Mouse (Mus musculus): ENCODE data around the gene Psmb4. TPM values are rescaled to one million over a fixed set of nuclear protein-coding genes. Genes with fewer than 3 reads are reported as not detected.

The Psmb4 gene
- polyA plus RNA-seq, 1 experiment from 2014 or later = 330 TPM

- H3K4me3 ChIP-seq (replicated peaks) = no peak overlapping the region
- H3K27ac ChIP-seq = no peak overlapping the region
- ATAC-seq (ENCODE audit: insufficient number of reproducible peaks, insufficient read depth, low FRiP score, low TSS enrichment, low read depth) = no peak
- H3K36me3 ChIP-seq = no peaks in the 10 kb centered on the region
- no peaks in the 10 kb centered on the region for H3K4me1 ChIP-seq (replicated peaks)
- no peaks in the 10 kb centered on the region for H3K27me3 ChIP-seq
- H3K9ac ChIP-seq (replicated peaks) = no peak overlapping the region
- 23% methylated on average over 7 of the region's 7 CpGs for WGBS
- no peak overlapping the region for H3K4me2 ChIP-seq
- no peaks in the 10 kb centered on the region for H3K9me3 ChIP-seq
These were observed 16.0 kb upstream of the Psmb4 start for GRCm38 (mm10) chr3:94902747-94903146.

- WGBS = 72% methylated on average over 3 of the region's 3 CpGs
These were observed 7.3 kb upstream of the Psmb4 start for GRCm38 (mm10) chr3:94894076-94894475.

DNA sequence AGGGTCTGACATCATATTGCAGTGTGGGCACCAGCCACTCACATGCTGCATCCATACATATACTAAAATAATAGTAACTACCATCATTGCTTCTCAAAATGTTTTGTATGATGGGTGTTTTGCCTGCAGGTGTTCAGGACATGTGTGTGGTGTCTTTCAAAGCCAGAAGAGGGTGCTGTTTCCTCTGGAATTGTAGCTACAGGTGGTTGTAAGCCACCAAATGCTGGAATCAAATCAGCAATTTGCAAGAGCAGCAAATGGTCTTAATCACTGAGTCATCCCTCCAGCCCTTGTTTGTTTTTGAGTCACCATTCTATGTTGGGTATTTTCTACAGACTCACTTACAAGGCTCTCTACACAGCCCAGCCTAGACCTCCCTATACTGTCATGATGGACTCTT, 1.8 kb upstream of the Psmb4 start:
- Histone ChIP-seq H3K36me3 (peaks cover 20% of the 10 kb centered on the region), H3K9ac (replicated peaks) (no peak overlapping the region), H3K27ac (no peak overlapping the region), H3K4me1 (replicated peaks) (peaks cover 11% of the 10 kb centered on the region), H3K27me3 (no peaks in the 10 kb centered on the region), H3K4me3 (replicated peaks) (no peak overlapping the region), H3K9me3 (no peaks in the 10 kb centered on the region), H3K4me2 (no peak overlapping the region)
- no peak for ATAC-seq (ENCODE audit: insufficient number of reproducible peaks, insufficient read depth, low FRiP score, low TSS enrichment, low read depth)

More at GRCm38 (mm10) chr3:94894076-94894475, 7.3 kb upstream of the Psmb4 start:
- ATAC-seq (ENCODE audit: insufficient number of reproducible peaks, insufficient read depth, low FRiP score, low TSS enrichment, low read depth) = no peak
- Histone ChIP-seq H3K27me3 (no peaks in the 10 kb centered on the region), H3K9me3 (no peaks in the 10 kb centered on the region), H3K4me3 (replicated peaks) (no peak overlapping the region), H3K9ac (replicated peaks) (no peak overlapping the region), H3K27ac (no peak overlapping the region), H3K4me1 (replicated peaks) (no peaks in the 10 kb centered on the region), H3K36me3 (no peaks in the 10 kb centered on the region), H3K4me2 (no peak overlapping the region)

DNA sequence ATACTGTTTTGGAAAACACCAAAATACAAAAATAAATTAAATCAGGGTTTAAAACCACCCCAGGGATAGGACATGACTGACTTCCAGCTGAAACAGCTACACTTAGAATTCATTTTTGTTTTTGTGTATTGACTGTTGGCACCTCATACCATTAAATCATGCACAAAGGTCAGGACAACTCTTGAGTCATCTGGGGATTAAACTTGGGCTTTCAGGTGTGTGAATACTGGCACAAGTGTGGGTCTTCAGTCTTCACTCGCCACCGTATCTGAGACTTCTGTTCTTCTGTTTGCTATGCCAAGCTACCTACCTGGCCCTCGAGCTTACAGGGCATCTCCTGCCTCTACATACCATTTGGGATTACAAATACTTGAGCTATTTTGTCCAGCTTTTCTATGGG, 4.2 kb downstream of the Psmb4 start:
- whole genome bisulfite sequencing = 89% methylated on average over 3 of the region's 3 CpGs
- Histone ChIP-seq H3K27ac (no peak overlapping the region), H3K4me1 (replicated peaks) (peaks cover 11% of the 10 kb centered on the region), H3K9ac (replicated peaks) (no peak overlapping the region), H3K9me3 (no peaks in the 10 kb centered on the region), H3K27me3 (no peaks in the 10 kb centered on the region), H3K4me3 (replicated peaks) (no peak overlapping the region), H3K4me2 (no peak overlapping the region), H3K36me3 (peaks cover 80% of the 10 kb centered on the region)
- no peak for ATAC-seq (ENCODE audit: insufficient number of reproducible peaks, insufficient read depth, low FRiP score, low TSS enrichment, low read depth)

DNA sequence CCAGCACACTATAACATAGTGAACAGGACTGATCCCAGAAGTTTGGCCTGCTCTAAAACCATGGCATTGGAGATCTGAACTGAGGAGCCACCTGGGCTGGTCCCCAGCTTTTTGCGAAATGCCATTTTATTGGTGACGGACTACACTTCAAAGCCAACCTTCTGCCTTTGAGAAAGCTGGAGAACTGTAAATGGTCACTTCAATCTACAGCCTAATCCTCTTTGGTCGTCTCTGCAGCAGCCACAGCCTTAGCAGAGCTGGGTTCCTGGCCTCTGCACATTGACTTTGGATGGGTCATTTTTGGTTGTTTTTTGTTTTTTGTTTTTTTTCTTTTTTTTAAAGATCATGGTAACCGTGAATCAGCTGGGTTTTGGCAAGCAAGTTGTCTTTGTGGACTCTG, 4.9 kb downstream of the Psmb4 start:
- H3K27ac ChIP-seq = no peak overlapping the region
- H3K27me3 ChIP-seq = no peaks in the 10 kb centered on the region
- H3K4me1 ChIP-seq (replicated peaks) = peaks cover 8% of the 10 kb centered on the region
- ATAC-seq (ENCODE audit: insufficient number of reproducible peaks, insufficient read depth, low FRiP score, low TSS enrichment, low read depth) = no peak
- no peak overlapping the region for H3K4me2 ChIP-seq
- H3K9me3 ChIP-seq = no peaks in the 10 kb centered on the region
- 65% methylated on average over 4 of the region's 4 CpGs for whole genome bisulfite sequencing
- H3K9ac ChIP-seq (replicated peaks) = no peak overlapping the region
- H3K4me3 ChIP-seq (replicated peaks) = no peak overlapping the region
- H3K36me3 ChIP-seq = peaks cover 87% of the 10 kb centered on the region

- no peak overlapping the region for H3K4me2 ChIP-seq
- peaks cover 99% of the 10 kb centered on the region for H3K36me3 ChIP-seq
- H3K9ac ChIP-seq (replicated peaks) = no peak overlapping the region
- no peaks in the 10 kb centered on the region for H3K9me3 ChIP-seq
- WGBS = 91% methylated on average over 6 of the region's 6 CpGs
- no peaks in the 10 kb centered on the region for H3K4me1 ChIP-seq (replicated peaks)
- no peak overlapping the region for H3K27ac ChIP-seq
- no peak overlapping the region for H3K4me3 ChIP-seq (replicated peaks)
- no peak for ATAC-seq (ENCODE audit: insufficient number of reproducible peaks, insufficient read depth, low FRiP score, low TSS enrichment, low read depth)
- H3K27me3 ChIP-seq = no peaks in the 10 kb centered on the region
These were observed 8.1 kb downstream of the Psmb4 start for GRCm38 (mm10) chr3:94878618-94879017.

GRCm38 (mm10) chr3:94869011-94869410, 17.8 kb downstream of the Psmb4 start:
- Histone ChIP-seq H3K9ac (replicated peaks) (no peak overlapping the region), H3K9me3 (no peaks in the 10 kb centered on the region), H3K4me2 (no peak overlapping the region), H3K36me3 (peaks cover 95% of the 10 kb centered on the region), H3K27me3 (no peaks in the 10 kb centered on the region), H3K4me1 (replicated peaks) (no peaks in the 10 kb centered on the region), H3K27ac (no peak overlapping the region), H3K4me3 (replicated peaks) (no peak overlapping the region)
- 93% methylated on average over 3 of the region's 3 CpGs for WGBS
- ATAC-seq (ENCODE audit: insufficient number of reproducible peaks, insufficient read depth, low FRiP score, low TSS enrichment, low read depth) = no peak

DNA sequence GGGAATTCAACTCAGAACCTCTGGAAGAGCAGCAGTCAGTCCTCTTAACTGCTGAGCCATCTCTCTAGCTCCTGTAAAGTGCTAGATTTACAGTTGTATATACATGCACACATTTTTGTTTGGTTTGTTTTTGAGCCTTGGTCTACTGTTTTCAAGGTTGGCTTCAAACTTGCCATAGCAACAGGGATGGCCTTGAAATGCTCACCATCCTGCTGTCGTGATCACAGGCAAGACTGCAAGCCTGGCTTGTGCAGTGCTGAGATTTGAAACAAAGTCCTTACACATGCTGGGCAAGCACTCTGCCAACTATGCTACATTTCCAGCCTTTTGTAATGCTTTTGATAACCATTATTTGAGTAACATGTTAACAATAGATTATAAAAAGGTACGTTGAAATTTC, 27.3 kb downstream of the Psmb4 start:
- Histone ChIP-seq H3K27me3 (no peaks in the 10 kb centered on the region), H3K9ac (replicated peaks) (no peak overlapping the region), H3K9me3 (no peaks in the 10 kb centered on the region), H3K27ac (no peak overlapping the region), H3K36me3 (peaks cover 90% of the 10 kb centered on the region), H3K4me3 (replicated peaks) (no peak overlapping the region), H3K4me2 (no peak overlapping the region), H3K4me1 (replicated peaks) (no peaks in the 10 kb centered on the region)
- 92% methylated on average over 2 of the region's 2 CpGs for WGBS
- ATAC-seq (ENCODE audit: insufficient number of reproducible peaks, insufficient read depth, low FRiP score, low TSS enrichment, low read depth) = no peak

GRCm38 (mm10) chr3:94852215-94852614, 34.5 kb downstream of the Psmb4 start:
- Histone ChIP-seq H3K9me3 (no peaks in the 10 kb centered on the region), H3K27me3 (no peaks in the 10 kb centered on the region), H3K4me1 (replicated peaks) (0 out of 2 replicates have a peak, but pooled peaks cover 7% of the 10 kb centered on the region), H3K4me2 (no peak overlapping the region), H3K36me3 (peaks cover 35% of the 10 kb centered on the region), H3K4me3 (replicated peaks) (no peak overlapping the region), H3K27ac (no peak overlapping the region), H3K9ac (replicated peaks) (no peak overlapping the region)
- 97% methylated on average over 3 of the region's 3 CpGs for WGBS
- ATAC-seq (ENCODE audit: insufficient number of reproducible peaks, insufficient read depth, low FRiP score, low TSS enrichment, low read depth) = no peak

DNA sequence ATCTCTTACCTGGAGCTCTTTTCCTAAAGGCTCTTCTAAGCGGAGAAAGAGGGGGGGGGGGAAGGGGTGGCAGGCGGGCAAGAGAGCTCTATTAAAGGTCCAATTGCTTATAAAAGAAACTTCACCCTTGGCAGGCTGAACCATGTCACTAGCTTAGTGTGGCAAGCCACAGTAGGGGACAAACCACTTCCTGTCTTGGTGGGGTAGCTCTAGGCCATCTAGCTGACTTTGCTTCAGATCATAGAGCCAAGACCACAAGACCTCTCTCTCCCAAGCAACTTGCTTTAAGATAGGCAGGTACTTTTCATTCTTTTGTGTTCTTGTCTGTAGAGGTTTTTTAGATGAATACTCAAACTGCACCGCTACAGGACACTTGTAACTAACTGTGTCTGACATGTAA, 35.0 kb downstream of the Psmb4 start:
- Histone ChIP-seq H3K4me3 (replicated peaks) (no peak overlapping the region), H3K4me2 (no peak overlapping the region), H3K27me3 (no peaks in the 10 kb centered on the region), H3K36me3 (peaks cover 30% of the 10 kb centered on the region), H3K9ac (replicated peaks) (no peak overlapping the region), H3K27ac (no peak overlapping the region), H3K9me3 (no peaks in the 10 kb centered on the region), H3K4me1 (replicated peaks) (0 out of 2 replicates have a peak, but pooled peaks cover 7% of the 10 kb centered on the region)
- WGBS = 69% methylated on average over 3 of the region's 3 CpGs
- ATAC-seq (ENCODE audit: insufficient number of reproducible peaks, insufficient read depth, low FRiP score, low TSS enrichment, low read depth) = no peak

GRCm38 (mm10) chr3:94849338-94849737, 37.4 kb downstream of the Psmb4 start:
- Histone ChIP-seq H3K27me3 (no peaks in the 10 kb centered on the region), H3K36me3 (peaks cover 7% of the 10 kb centered on the region), H3K4me3 (replicated peaks) (no peak overlapping the region), H3K9me3 (no peaks in the 10 kb centered on the region), H3K4me1 (replicated peaks) (peaks cover 12% of the 10 kb centered on the region), H3K27ac (no peak overlapping the region), H3K9ac (replicated peaks) (no peak overlapping the region), H3K4me2 (no peak overlapping the region)
- 27% methylated on average over 1 of the region's 1 CpGs for WGBS
- ATAC-seq (ENCODE audit: insufficient number of reproducible peaks, insufficient read depth, low FRiP score, low TSS enrichment, low read depth) = no peak

DNA sequence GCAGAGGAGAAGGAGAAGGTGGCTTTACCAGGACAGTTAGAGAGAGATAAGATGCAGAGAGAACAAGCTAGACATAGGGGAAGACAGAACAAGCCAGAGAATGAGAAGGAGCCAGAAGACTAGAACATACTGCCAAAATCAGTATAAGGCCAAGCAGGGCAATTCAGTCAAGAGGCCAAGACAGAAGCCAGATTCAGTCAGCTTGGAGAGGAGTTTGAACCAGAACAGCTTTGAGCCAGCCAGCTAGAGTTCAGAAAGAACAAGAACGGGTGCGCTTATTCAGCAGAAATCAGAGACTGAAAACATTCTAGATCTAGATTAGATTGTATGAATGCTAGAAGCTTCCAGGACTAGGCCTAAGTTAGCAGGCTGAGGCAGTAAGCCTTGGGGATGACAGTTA, 39.4 kb downstream of the Psmb4 start:
- ATAC-seq (ENCODE audit: insufficient number of reproducible peaks, insufficient read depth, low FRiP score, low TSS enrichment, low read depth) = no peak
- Histone ChIP-seq H3K4me3 (replicated peaks) (no peak overlapping the region), H3K36me3 (no peaks in the 10 kb centered on the region), H3K27ac (no peak overlapping the region), H3K4me1 (replicated peaks) (peaks cover 12% of the 10 kb centered on the region), H3K9me3 (no peaks in the 10 kb centered on the region), H3K9ac (replicated peaks) (no peak overlapping the region), H3K4me2 (no peak overlapping the region), H3K27me3 (no peaks in the 10 kb centered on the region)
- 95% methylated on average over 2 of the region's 2 CpGs for WGBS
